Mouse (Mus musculus) erythroblast, embryonic 14.5 days (primary cell): Measurements from ENCODE around the gene Rpf2.

Source experiments
- GATA1 ChIP-seq: IDR thresholded peaks from 2 replicates; pipeline ENCODE4 v1.6.1; 2012; ENCODE audit warnings: low read length, inconsistent platforms, mixed read lengths
- TAL1 ChIP-seq: IDR thresholded peaks from 3 replicates; pipeline ENCODE4 v1.6.1; 2012; ENCODE audit warnings: low read length, inconsistent platforms, mixed read lengths

DNA sequence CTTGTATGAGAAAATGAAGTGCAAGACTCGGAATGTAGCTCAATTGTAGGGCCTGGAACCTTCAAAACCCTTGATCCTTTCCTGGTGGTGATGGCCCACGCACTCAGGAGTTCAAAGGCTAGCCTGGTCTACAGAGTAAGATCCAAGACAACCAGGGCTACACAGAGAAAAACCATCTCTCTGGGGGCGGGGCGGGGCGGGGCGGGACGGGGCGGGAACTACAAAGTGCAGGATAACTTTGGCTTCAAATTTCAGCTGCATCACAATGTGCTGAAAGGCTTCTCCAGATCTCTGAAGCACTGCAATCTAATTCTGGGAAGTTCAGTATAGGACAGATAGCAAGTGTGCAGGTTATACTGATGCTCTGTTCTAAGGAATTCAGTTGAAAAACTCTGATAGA lies 12.7 kb upstream of the Rpf2 start:
- TF ChIP-seq GATA1 (no peak), TAL1 (no peak)
